Mouse (Mus musculus): ENCODE results near the gene Rxfp2. TPM values are rescaled to one million over a fixed set of nuclear protein-coding genes. Genes with fewer than 3 reads are reported as not detected.
A peak's percentile ranks its signal among the peaks of the same experiment; 100 is the strongest.

Rxfp2 gene
- polyA plus RNA-seq, 1 experiment from 2014 or later: 4.3 TPM

DNA sequence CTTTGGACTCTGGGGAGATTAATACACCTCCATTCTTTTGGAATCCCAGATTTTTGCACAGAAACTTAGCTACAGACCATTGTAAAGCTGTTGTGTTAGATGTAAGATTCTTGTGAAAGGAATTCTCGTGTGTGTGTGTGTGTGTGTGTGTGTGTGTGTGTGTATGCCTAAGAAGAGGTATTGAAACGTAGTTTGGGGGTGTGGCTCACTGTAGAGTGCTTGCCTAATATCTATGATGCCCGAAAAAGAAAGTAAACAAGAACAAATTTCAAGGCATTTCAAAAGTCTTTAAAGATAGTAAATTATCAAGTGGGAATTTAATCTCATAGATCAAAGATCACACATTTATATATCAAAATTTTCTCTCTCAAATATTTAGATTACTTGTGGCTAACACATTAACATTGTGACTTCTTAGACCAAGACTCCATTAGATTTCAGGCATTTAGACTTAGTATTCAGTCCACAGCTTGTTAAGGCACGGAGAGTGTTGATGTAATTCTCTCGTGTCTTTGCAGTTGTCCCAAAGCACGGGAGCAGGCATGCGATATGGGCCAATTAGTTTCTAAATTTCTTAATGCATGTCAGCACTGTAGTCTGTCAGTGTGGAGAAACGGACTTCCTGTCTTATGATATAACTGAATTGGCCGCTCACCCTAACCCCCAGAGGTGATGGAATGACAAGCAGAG lies 97.9 kb downstream of the Rxfp2 start:
- WGBS: 70% methylated on average over 9 of the region's 9 CpGs
- no peak overlapping the region for H3K4me3 ChIP-seq (replicated peaks)
- H3K4me1 ChIP-seq: peaks cover 20% of the 10 kb centered on the region
- no peak overlapping the region for H3K9ac ChIP-seq
- no peaks in the 10 kb centered on the region for H3K9me3 ChIP-seq (replicated peaks)
- H3K27me3 ChIP-seq: peaks cover 8% of the 10 kb centered on the region; the same call in 1 of the 2 replicates
- no peaks in the 10 kb centered on the region for H3K36me3 ChIP-seq
- H3K4me2 ChIP-seq: no peak overlapping the region
- no peak overlapping the region for H3K27ac ChIP-seq
- ATAC-seq (replicated peaks; ENCODE audit: low FRiP score): no peak

DNA sequence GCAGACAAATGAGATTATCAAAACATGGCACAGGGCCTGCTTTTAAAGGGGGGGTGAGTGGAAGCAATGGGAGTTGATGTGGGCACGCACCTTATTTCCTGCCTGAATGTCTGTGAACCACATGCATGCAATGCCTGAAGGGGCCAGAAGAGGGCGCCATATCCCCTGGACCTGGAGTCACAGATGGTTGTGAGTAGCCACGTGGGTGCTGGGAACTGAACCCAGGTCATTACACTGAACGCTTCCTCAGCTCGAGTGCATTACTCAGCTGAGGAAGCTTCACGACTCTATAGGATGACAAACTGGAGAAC lies 98.4 kb downstream of the Rxfp2 start:
- Histone ChIP-seq H3K27ac (no peak overlapping the region), H3K9ac (no peak overlapping the region), H3K4me2 (no peak overlapping the region), H3K27me3 (peaks cover 8% of the 10 kb centered on the region; the same call in 1 of the 2 replicates), H3K4me3 (replicated peaks) (no peak overlapping the region), H3K36me3 (no peaks in the 10 kb centered on the region), H3K9me3 (replicated peaks) (no peaks in the 10 kb centered on the region), H3K4me1 (peaks cover 20% of the 10 kb centered on the region)
- no peak for ATAC-seq (replicated peaks; ENCODE audit: low FRiP score)
- 89% methylated on average over 6 of the region's 6 CpGs for WGBS

DNA sequence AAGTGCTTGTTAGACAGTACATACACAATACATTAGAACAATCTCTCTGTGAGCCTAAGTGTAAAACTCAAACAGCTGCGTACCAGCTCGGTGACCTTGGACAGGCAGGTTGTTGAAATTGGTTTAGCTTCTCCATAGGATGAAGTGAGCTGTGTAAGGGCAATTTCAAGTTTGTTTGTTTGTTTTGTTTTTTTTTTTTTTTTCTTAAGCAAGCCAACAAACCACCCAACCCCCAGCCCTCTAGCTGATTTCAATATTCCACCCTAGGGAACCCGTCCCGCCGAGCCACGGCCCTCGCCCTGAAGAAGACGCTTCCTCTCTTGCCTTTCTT lies 99.6 kb downstream of the Rxfp2 start:
- H3K36me3 ChIP-seq: no peaks in the 10 kb centered on the region
- H3K27me3 ChIP-seq: peaks cover 8% of the 10 kb centered on the region; the same call in 1 of the 2 replicates
- peak overlapping the region; percentile 48 for H3K9ac ChIP-seq
- H3K27ac ChIP-seq: no peak overlapping the region
- peak overlapping the region; percentile 90 for H3K4me2 ChIP-seq
- peak overlapping the region; percentile 79 for H3K4me3 ChIP-seq (replicated peaks)
- no peak for ATAC-seq (replicated peaks; ENCODE audit: low FRiP score)
- peaks cover 20% of the 10 kb centered on the region for H3K4me1 ChIP-seq
- no peaks in the 10 kb centered on the region for H3K9me3 ChIP-seq (replicated peaks)
- WGBS: 20% methylated on average over 8 of the region's 8 CpGs

DNA sequence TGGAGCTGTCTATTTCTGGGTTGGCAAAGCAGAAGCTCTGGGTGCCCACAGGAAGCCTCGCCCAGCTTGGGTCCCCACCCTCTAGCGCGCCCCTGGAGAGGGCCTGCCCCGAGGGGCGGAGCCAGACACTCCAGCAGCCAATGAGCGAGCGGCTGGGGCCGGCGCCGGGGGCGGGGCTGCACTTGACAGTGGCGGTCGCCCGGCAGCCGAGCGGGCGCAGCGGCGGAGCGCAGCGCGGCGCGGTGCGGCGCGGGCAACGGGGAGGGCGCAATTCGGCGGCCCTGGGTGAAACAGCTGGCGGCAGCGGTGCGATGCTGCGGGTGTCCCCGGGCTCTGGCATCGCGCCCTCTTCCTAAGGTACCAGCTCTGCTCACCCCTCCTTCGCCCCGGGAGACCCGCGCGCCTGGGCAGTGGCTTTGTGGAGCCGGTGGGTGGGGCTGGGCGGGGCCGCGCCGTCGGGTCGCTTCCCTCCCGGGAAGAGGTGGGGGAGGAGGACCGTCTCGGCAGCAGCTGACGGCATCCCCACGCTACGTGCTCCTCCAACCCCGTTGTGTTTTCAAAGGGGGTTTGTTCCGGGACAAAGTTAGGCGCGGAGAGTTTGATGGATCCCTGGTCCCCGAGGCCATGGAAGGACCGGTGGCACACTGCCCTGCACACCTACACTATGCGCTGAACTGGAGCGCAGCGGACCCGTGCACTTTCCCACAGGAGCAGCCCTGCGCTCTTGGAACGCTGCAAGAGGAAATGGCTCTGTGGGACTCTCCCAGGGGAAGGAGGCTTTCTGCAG lies 100.2 kb downstream of the Rxfp2 start, which contains the start of gene Fry:
Fry (plus strand) TSS at position 191 of the 787 bp plus-strand sequence.
- H3K27ac ChIP-seq: no peak within 1 kb of the TSS

DNA sequence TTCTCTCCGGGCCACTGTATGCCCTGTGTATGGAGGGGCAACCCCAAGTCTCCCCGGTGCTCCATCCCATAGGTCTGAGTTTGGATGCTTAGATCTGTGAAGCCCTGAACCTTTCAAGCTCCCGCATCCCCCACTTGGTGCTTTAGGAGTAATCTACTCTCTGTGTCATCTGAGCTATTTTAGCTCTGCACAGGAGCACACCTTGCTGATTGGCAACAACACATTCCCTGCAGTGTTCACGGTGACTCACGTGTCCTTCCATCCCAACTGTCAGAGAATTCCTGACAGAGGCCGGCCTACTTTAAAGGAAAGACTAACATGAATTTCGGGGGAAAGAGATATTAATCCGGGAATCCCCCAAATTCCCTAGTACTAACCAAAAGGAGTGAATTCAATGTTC lies 102.2 kb downstream of the Rxfp2 start:
- no peaks in the 10 kb centered on the region for H3K9me3 ChIP-seq (replicated peaks)
- H3K9ac ChIP-seq: no peak overlapping the region
- WGBS: 91% methylated on average over 8 of the region's 8 CpGs
- peaks cover 13% of the 10 kb centered on the region for H3K4me1 ChIP-seq
- H3K4me3 ChIP-seq (replicated peaks): no peak overlapping the region
- H3K27ac ChIP-seq: no peak overlapping the region
- H3K4me2 ChIP-seq: no peak overlapping the region
- peaks cover 8% of the 10 kb centered on the region; the same call in 1 of the 2 replicates for H3K27me3 ChIP-seq
- no peak for ATAC-seq (replicated peaks; ENCODE audit: low FRiP score)
- no peaks in the 10 kb centered on the region for H3K36me3 ChIP-seq

More for the DNA sequence above, 100.2 kb downstream of the Rxfp2 start, which contains the start of gene Fry:
- Histone ChIP-seq H3K9ac (peak within 1 kb of the TSS; percentile 48), H3K4me3 (replicated peaks) (peak within 1 kb of the TSS; percentile 79), H3K4me2 (peak within 1 kb of the TSS; percentile 90), H3K27me3 (peaks cover 8% of the 10 kb centered on the region; the same call in 1 of the 2 replicates), H3K4me1 (peaks cover 20% of the 10 kb centered on the region), H3K9me3 (replicated peaks) (no peaks in the 10 kb centered on the region), H3K36me3 (no peaks in the 10 kb centered on the region)
- WGBS: under 1% methylated on average over 51 of the region's 68 CpGs
- ATAC-seq (replicated peaks; ENCODE audit: low FRiP score): peak; percentile 100

DNA sequence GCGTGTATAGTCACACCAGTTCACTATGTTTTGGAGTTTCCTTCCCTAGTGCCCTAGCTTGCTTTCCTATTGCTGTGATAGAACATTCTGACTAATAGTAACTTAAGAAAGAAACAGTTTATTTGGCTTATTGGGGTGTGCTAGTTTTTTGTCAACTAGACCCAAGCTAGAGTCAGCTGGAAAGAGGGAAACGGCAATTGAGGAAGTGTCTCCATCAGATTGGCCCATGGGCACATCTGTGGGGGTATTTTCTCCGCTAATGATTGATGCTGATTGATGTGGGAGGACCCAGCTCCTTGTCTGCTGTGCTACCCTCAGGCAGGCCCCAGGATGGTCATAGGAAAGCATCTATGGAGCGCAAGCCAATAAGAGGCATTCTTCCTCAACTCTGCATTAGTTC lies 103.6 kb downstream of the Rxfp2 start:
- no peak for ATAC-seq (replicated peaks; ENCODE audit: low FRiP score)
- Histone ChIP-seq H3K36me3 (no peaks in the 10 kb centered on the region), H3K27ac (no peak overlapping the region), H3K9ac (no peak overlapping the region), H3K4me2 (no peak overlapping the region), H3K27me3 (peaks cover 8% of the 10 kb centered on the region; the same call in 1 of the 2 replicates), H3K4me3 (replicated peaks) (no peak overlapping the region), H3K9me3 (replicated peaks) (no peaks in the 10 kb centered on the region), H3K4me1 (peaks cover 10% of the 10 kb centered on the region; the same call in 1 of the 2 replicates)
- WGBS: 73% methylated on average over 4 of the region's 4 CpGs

DNA sequence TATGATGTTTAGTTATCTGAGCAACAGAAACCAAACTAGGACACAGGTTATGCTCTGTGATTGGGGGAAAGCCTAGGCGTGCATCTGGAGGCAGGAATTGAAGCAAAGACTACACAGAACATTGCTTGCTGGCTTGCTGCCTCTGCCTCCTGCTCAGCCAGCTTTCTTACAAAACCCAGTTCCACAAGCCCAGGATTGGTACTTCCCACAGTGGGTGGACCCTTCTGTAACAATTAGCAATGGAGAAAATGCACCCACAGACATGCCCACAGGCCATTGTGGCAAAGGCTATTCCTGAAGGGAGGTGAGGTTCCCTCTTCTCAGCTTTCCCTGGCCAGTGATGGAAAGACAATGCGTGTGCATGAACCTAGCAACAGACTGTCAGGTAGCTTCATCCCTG lies 104.1 kb downstream of the Rxfp2 start:
- Histone ChIP-seq H3K36me3 (no peaks in the 10 kb centered on the region), H3K4me2 (no peak overlapping the region), H3K9me3 (replicated peaks) (no peaks in the 10 kb centered on the region), H3K27ac (no peak overlapping the region), H3K27me3 (peaks cover 8% of the 10 kb centered on the region; the same call in 1 of the 2 replicates), H3K4me1 (peaks cover 10% of the 10 kb centered on the region; the same call in 1 of the 2 replicates), H3K9ac (no peak overlapping the region), H3K4me3 (replicated peaks) (no peak overlapping the region)
- ATAC-seq (replicated peaks; ENCODE audit: low FRiP score): no peak
- 80% methylated on average over 2 of the region's 2 CpGs for WGBS

DNA sequence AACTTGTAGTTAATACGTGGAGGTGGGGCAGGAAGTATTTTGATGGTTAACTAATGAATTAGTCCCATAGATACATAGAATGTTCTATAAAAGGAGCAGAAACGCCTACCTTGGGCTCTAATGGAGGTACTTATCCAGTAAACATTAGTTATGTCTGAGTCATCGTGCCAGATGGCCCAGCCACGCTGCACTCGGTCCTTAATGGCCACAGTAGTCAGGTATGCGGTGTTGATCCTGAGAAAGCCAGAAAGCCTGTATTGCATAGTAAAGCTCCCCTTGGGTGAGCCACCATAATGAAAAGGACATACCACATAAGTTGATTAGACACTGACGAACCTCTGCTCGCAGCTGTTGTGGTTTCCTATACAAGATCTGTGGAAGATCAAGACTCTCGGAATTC lies 107.4 kb downstream of the Rxfp2 start:
- Histone ChIP-seq H3K4me3 (replicated peaks) (no peak overlapping the region), H3K4me2 (no peak overlapping the region), H3K9ac (no peak overlapping the region), H3K36me3 (no peaks in the 10 kb centered on the region), H3K4me1 (no peaks in the 10 kb centered on the region), H3K27me3 (no peaks in the 10 kb centered on the region), H3K27ac (no peak overlapping the region), H3K9me3 (replicated peaks) (no peaks in the 10 kb centered on the region)
- 84% methylated on average over 9 of the region's 9 CpGs for WGBS
- no peak for ATAC-seq (replicated peaks; ENCODE audit: low FRiP score)

DNA sequence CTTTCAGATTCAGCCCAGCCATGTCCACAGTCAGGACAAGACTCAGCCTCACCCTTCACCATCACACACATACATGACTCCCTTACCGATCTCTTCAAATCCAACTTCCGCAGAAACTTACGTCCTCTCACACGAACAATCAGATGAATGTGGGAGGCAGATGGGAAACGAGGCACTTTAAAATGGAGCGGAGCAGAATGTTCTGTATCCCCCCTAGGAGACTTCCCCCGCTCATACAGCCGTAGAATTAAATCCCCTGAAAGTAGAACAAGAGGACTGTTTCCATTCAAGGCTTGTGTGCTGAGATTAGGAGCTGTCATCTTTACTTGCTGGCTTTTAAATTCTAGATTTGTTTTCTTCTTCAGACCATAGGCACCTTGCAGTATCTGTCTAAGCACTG lies 110.0 kb downstream of the Rxfp2 start:
- Histone ChIP-seq H3K9ac (no peak overlapping the region), H3K4me3 (replicated peaks) (no peak overlapping the region), H3K9me3 (replicated peaks) (no peaks in the 10 kb centered on the region), H3K27ac (no peak overlapping the region), H3K4me2 (no peak overlapping the region), H3K27me3 (no peaks in the 10 kb centered on the region), H3K4me1 (no peaks in the 10 kb centered on the region), H3K36me3 (no peaks in the 10 kb centered on the region)
- WGBS: 89% methylated on average over 8 of the region's 8 CpGs
- no peak for ATAC-seq (replicated peaks; ENCODE audit: low FRiP score)

DNA sequence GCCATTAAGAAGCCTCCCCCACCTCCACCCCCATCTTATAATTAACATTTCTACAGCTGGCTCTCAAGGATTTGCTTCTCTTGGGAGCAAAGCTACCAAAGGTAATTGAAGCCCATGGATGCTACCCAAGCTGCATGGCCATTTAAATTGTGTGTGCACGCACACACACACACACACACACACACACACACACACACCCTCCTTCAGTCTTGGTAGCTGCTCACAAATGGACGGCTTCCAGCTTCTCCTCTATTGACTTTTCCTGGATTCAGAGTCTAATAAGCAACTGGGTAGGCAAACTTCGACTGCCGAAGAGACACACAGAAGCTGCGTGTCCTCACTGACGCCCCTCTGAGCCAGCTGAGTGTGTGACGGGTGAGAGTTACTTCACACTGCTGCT lies 111.7 kb downstream of the Rxfp2 start:
- H3K9ac ChIP-seq: no peak overlapping the region
- no peak for ATAC-seq (replicated peaks; ENCODE audit: low FRiP score)
- H3K36me3 ChIP-seq: no peaks in the 10 kb centered on the region
- WGBS: 81% methylated on average over 7 of the region's 7 CpGs
- no peak overlapping the region for H3K27ac ChIP-seq
- no peaks in the 10 kb centered on the region for H3K9me3 ChIP-seq (replicated peaks)
- H3K4me1 ChIP-seq: no peaks in the 10 kb centered on the region
- no peak overlapping the region for H3K4me2 ChIP-seq
- H3K4me3 ChIP-seq (replicated peaks): no peak overlapping the region
- H3K27me3 ChIP-seq: no peaks in the 10 kb centered on the region

DNA sequence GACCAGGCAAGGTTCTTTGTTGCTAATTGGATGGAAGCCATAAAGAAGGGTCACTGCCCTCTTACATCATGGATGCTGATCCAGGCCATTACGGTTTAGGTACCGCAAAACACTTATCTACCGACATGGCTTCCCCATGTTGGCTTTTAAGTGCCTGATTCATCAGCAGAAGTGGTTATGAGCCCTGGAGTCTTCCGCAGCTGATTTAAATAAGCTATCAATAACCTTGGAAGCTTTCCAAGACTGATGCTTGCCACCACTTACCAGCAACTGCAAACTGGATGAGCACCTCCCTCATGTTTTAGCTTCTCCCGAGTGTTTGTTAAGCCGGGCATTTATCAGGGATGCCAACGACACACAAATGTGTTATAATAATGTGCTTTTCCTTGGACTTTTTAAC lies 112.7 kb downstream of the Rxfp2 start:
- 86% methylated on average over 7 of the region's 7 CpGs for WGBS
- Histone ChIP-seq H3K36me3 (no peaks in the 10 kb centered on the region), H3K4me3 (replicated peaks) (no peak overlapping the region), H3K4me2 (no peak overlapping the region), H3K9me3 (replicated peaks) (no peaks in the 10 kb centered on the region), H3K27me3 (no peaks in the 10 kb centered on the region), H3K9ac (no peak overlapping the region), H3K27ac (no peak overlapping the region), H3K4me1 (no peaks in the 10 kb centered on the region)
- ATAC-seq (replicated peaks; ENCODE audit: low FRiP score): no peak

Measured in kidney, embryonic 15.5 days (tissue).